Mouse (Mus musculus): Measurements from ENCODE around the gene Dohh.

Dohh gene

DNA sequence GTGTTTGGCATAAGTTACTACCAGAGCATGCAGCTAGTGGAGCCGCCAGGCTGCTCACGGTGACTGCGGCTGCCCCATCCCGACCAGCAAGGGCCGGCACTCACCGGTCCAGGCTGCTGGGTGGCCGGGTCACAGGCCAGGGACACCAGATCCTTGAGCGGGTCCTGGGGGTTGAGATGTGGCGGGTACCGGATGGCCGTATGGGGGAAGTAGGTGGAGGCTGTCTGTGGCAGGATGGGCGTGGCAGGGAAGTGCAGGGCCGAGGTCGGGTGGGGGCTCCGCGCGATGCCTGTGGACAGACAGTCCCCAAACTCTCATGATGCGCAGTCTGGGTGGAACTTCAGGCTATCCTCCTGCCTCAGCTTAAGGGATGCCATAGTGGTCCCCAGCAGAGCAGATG is 20.5 kb downstream of the Dohh start:
- DNase-seq (ENCODE audit: low spot score) = no peak

DNA sequence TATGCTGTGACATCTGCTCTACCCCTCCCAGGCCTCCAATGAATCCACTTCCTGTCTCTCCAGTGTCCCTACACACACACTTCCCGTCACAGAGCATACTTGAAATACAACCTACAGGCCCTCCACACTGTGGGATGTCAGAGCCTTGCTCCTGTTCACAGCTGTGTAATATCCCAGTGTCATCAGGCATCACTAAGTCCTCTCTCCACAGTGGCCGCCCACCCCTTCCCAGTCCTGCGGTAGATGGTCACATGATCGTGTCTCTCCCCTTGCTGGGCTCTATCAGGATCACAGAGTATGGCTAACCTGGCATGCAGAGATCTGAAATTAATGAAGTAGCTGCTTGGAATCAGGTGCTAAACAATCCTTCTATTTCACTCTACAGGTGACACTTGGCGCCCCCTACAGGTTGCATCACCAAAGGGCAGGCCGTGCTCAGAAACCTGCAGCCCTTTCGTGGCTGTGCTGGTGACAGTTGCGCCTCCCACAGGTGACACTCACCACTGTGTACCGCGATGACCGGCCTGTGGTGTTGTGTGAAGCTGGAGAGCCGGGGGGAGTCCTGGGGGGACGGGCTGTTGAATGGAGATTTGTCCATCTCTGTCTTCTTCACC is 21.5 kb downstream of the Dohh start:
- peak; percentile 71 for DNase-seq (ENCODE audit: low spot score)

DNA sequence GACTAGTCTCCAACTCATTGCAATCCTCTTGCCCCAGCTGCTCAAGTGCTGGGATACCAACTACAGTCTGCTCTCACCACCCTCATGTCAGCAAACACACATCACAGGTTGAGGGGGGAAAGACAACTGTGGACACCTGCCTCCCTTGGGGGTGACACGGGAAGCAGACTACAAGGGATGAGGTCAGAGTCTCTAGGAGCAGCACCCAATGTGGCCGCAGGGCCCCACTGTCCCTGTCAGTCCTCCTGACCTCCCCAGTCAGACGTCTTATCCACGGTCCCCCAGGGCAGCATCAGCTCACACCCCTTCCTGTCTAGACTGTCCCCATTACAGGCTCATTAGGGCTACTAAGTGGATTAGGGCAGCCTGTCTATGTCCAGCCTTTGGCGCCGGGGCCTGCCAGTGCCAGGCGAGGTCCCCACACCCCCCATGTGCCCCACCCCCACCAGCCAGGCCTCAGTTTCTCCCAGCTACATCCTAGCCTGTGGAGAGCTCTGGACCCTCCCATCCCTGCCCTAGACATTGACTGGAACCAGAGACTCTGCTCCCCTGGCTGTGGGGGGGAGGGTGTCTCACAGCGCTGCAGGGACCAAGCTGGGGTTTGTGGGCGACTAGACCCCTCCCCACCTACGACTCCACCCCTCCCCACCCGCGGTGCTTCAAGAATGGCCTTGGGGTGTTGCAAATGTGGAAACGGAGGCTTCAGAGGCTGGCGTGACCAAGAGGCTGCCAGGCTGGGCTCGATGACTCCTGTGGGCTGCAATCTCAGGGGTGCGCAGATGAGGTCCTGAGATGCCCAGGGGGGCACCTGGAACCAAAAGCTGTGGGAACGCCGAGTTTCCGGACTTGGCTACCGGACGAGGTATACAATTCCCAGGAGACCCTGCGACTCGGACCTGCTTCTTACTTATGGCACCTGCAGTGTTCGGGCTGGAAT is 22.5 kb downstream of the Dohh start:
- DNase-seq (ENCODE audit: low spot score) = peak; percentile 39

DNA sequence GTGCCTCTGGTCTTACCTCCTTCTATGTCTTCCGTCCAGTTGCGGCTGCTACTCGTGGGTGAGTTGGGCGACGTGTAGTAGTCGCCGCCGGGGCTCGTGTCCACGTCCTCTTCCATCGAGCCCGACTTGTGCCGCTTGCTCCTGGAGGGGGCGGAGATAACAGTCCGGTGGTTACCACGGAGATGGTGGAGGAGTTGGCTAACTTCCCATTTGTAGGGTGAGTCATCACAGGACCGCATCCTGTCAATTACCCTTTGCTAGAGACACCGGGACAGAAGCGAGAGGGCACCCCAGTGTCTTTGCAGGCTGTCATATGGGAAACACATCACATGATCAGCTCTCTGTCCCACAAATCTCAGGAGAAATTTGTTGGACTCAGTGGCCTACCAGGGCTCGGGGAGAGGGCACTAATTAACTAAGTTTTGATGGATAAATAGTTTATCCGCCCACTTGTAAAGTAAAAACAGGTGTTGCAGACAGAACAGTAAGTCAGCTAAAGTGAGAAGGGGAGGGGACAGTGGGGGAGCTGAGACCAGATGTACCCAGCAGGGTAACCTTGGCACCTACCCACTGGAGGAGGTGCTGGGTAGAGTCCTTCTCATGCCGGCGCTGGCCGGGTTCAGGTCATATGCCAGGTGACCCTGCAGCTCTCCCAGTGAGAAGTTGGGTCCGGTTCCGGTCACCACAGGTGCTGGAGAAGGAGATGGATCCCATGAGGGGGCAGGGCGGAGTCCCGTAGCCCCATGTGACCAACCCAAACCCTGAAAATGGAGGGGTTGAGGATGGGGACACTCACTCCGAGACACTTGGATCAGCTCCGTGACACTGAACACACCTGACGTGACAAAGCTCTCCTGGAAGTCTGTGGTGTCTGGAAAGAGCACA is 23.6 kb downstream of the Dohh start:
- DNase-seq (ENCODE audit: low spot score) = peak; percentile 49

DNA sequence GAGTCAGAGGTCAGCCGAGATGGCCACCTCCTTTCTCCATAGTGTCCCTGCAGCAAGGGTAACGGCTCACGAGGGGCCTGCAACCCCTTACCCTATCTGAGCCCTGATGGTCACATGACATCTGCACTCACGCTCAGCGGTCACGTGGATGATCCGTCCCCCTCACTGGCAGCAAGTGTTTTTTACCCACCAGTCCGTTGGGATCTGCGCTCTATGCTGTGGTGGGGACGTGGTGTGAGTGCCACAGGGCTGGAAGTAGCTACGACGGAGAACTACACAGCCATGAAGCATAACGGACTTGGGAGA is 24.1 kb downstream of the Dohh start:
- DNase-seq (ENCODE audit: low spot score) = no peak

DNA sequence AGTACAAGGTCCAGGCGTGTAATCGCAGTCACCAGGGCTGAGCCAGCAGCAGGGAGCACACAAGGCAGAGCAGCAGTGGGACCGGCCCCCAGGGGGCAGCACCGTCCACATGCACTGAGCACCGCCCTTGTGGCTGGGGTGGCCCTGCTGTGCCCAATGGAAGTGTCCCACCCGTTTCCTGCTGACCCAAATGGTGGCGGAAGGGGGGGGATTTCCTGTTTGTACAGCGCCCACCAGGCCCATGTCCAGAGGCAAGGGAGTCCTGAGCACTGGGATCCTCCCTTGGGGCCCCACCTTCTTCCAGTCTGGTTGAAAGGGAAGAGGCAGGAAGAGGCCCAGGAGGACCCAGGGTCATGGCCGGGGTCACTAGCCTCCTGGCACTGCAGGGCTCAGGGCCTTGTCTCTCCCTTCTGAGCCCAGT is 24.7 kb downstream of the Dohh start:
- DNase-seq (ENCODE audit: low spot score) = peak; percentile 80

DNA sequence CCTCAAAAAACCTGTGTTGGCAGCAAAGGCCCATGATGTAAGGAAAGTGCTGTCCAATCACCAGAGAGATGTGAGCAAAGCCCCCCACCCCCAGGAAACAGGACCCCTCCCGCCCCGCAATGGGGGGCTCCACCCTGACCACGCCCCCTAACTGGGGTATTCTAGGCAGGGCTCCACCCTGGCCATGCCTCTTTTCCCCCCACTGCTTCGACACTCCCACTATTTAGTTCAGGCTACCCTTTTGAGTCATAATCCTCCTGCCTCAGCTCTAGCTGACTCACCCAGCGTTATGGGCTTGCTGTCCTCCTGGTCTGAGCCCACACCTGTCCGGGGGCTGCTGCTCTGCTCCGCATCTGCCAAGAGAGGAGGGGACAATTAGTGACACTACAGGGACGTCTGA is 25.1 kb downstream of the Dohh start:
- no peak for DNase-seq (ENCODE audit: low spot score)

DNA sequence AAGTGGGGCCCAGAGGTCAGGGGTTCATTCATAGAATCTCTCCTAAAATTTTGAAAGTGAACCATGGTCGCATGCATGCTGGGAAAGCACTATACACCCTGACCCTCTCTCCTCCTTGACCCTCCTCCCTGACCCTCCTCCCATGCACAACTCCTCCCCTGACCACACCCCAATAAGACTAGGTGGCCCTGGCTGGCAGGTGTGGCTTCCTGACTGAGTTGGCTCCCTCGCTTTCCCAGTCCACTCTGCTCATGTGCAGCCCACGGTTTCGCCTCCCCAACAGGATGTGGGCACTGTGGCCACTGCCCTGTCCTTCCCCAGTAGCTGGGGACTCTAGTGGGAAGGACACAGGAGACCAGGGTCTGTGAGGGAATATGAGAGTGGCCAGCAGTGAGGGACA is 26.1 kb downstream of the Dohh start:
- DNase-seq (ENCODE audit: low spot score) = no peak

DNA sequence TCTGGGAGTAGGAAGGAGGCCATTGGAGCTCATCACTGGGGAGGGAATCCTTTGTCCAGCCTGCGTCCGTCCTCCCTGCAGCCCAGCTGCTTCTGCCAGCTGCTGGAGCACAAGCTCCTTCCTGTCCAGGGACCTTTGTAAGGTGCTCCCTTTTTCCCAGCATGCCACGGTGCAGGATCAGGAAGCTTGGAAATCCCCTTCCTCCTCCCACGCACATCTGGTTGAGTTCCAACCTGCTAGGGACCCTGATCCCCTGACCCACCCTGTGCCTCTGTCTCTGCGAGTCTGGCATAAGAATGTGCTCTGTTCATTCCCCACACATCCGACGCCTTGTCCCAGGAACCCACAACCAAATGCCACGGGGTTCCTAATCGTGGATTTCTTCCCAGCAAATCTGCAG is 26.8 kb downstream of the Dohh start:
- DNase-seq (ENCODE audit: low spot score) = no peak

DNA sequence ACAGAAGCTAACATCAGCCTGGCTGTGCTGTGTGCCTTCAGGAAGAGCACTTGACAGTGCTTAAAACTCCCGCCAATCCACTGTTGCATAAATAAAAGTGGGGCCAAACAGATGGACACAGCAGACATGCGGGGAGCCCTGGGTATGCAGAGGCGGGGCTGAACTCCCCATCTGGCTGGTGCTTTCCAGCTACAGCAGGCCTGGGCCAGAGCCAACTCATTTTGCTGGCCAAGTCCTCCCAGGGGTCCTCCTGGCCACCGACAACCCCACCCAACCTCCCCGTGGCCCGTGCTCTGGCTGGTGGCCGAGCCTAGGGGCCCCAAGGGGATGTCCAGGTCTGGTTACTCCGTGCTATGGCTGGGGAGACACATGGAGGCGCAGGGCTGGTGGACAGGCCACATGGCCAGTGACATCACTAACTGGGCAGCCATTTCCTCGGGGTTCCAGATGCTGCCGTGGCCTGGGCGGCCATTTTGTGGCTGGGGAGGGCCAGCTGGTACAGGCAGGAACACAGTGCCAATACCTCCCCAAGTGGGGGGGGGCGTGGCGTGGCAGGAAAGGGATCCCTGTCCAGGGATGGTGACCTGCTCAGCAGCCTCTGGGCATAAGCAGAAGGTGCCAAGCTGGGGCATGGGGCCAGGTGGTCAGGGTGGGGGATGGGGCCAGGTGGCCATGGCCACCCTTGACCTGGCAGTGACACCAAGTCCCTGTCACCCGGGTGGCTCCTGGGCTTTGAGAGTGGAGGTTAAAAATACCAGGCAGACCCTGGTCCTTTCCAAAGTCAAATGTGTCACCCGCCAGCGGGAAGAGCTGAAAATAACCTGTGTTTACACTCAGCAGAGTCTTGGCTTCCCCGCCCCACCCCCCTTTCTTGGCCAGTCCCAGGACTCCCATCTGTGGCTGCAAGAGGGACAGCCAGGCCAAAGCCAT is 27.5 kb downstream of the Dohh start:
- no peak for DNase-seq (ENCODE audit: low spot score)

DNA sequence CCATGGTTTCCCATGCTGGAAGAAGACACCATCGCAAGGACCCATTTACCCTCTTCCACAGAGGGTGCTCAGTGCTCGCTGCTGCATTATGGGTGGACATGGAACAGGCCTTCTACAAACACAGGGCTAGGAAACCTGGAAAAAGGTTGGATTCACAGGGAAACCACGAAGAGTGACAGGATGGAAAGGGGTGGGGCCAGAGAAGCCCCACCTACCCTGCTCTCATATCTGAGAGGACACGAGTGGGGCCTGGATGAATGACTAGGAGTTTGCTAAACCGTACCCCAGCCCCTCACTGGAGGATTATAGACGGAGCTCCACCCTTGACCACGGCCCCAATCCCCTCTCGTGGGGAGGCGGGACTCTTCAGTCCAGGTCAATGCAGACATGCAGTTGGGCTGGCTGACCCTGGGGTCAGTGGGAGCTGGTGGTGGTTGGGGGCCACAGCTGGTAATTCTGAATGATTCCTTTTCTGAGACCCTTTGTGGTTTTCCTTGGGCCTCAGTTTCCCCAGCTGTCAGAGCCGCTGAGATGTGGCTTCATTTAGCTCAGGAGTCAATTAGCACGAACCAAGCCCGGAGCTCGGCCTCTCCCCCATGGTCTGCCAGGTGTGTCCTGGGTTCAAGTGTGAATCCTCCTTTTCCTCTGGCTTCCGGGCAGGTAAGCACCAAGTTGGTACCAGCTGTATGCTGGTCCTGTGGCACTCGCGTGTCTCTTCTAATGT is 28.5 kb downstream of the Dohh start:
- no peak for DNase-seq (ENCODE audit: low spot score)

DNA sequence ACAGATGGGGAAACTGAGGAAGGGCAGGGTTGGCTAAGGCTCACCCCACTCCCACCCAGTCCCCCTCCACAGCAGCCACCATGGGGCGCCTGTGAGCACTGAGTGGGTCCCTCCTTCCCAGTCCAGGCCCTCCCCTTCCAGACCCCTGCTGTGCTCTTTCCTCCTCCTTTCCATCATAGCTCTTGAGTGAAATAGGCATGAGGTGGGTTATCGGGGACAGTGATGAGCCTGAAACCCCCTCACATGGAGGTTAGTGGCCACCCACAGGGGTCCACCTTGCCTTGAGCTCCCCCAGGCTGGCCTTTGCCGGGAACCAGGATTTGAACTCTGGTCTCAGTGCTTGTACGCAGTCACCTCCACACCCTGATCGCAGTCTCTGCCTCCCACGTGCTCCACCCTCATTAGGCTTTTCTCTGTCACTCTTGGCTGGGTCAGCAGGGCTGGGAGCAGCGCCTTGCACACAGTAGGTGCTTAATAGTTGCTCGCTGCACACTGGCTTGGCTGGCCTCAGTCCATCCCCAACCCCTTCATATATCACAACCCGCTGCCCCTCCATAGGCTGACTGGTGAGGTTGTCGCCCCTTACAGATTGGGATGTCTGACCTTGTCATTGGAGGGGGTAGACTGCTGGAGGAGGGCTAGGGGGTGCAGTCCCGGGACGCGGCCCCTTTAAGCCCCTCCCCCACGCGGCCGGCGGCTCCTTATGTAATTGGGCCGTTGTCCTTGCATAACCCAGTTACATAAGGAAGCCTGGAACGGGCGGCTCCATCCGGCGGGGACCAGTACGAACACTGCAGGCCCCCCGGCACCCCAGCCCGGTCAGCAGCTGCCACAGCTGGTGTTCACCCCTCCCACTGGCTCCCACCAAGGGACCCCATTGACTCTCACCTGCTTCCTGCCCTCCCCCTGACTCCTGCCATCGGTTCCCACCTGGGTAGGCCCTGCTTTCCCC is 29.4 kb downstream of the Dohh start:
- peak; percentile 77 for DNase-seq (ENCODE audit: low spot score)

DNA sequence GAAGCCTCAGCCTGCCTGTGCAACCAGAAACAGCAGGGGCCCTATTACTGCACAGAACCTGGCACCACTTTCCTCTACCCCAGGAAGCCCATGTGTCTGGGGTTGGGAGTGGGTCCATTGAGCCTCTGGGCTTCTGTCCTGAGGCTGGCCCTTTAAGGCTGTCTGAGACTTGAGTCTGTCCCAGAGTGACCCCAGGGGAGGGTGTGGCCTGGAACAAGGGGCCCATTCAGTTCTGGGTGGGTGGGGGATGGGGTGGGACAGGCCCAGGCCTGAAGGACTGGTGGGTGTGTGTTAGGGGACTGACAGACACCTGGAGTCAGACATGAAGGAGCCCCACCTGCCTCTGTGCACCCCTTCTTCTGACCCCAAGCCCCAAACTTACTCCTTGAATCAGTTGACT is 30.5 kb downstream of the Dohh start:
- DNase-seq (ENCODE audit: low spot score) = no peak

DNA sequence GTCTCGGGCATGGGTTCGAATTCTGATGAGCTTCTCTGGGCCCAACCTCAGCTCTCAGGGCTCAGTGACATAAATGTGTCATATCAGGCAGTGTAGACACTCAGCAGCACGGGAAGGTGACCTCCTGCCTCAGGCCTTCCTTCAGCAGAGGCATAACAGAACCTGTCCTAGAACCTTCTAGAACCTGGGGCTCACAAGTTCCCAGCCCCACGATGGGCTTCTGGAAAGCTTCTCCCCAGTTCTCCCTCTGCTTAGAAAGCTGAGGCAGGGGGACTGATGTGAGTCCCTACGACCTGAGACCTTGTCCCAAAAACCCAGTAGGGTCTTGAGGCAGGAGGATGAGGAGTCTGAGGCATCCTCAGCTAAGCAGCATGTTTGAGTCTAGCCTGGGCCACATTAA is 30.9 kb downstream of the Dohh start:
- no peak for DNase-seq (ENCODE audit: low spot score)

DNA sequence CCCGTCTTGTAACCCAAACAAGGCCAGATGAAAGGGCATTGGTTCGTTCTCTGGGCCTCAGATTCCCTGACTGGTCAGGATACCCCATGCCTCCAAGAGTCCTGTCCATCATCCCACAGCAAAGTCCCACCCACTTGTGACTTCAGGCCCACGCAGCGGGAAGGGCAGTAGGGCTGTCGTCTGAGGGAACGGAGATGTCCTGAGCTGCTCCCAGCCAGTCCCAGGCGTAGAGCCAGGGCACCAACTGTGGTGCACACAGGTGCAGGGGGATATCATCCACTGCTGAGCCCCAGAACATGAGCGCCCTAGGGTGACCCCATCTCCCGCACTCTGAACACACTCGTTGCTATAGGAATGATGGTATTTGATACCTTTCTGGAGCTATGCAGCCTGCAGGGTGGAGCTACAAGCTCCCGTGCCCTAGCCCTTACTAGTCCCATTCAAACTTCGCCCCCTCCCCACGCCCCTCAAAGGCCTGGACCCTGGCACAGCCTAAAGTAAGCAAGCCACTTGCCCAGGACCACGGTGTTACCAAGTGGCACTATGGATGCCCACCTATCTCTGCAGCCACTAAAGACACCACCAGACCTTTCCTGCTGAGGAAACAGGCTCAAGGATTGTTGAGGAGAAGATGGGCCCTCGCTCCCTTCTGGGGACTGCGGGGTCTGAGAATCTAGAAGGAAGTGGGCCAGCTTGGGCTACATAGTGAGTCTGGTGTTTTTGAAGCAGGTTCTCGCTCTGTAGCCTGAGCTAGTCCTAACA is 31.5 kb downstream of the Dohh start:
- DNase-seq (ENCODE audit: low spot score) = no peak

DNA sequence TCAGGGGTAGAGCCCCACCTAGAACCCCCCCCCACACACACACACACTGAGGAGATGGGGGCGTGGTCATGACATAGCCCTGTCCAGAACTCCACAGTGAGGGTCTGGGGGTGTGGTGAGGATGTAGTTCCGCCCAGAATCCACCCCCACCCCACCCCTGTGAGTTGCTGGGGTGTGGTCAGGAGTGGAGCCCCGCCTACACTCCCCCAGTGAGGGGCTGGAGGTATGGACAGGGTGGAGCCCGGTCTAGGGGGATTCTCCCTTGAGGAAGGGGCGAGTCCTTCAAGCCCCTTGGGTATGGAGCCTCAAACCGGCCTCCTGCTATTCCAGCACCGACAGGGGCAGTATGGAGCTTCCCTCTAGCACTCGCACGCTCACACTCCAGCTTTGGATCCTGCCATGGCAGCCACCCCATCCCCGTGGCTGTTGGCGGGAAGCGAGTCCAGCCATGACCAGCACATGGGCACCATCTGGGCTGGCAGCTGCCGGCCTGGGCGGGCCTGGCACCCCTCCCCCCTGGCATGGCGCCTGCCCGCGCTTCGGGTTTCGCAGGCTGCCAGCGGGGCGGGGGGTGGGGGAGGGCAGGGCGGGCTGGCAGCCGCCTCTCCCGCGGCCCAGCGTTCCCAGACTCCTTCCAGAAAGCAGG is 32.5 kb downstream of the Dohh start:
- peak; percentile 84 for DNase-seq (ENCODE audit: low spot score)

DNA sequence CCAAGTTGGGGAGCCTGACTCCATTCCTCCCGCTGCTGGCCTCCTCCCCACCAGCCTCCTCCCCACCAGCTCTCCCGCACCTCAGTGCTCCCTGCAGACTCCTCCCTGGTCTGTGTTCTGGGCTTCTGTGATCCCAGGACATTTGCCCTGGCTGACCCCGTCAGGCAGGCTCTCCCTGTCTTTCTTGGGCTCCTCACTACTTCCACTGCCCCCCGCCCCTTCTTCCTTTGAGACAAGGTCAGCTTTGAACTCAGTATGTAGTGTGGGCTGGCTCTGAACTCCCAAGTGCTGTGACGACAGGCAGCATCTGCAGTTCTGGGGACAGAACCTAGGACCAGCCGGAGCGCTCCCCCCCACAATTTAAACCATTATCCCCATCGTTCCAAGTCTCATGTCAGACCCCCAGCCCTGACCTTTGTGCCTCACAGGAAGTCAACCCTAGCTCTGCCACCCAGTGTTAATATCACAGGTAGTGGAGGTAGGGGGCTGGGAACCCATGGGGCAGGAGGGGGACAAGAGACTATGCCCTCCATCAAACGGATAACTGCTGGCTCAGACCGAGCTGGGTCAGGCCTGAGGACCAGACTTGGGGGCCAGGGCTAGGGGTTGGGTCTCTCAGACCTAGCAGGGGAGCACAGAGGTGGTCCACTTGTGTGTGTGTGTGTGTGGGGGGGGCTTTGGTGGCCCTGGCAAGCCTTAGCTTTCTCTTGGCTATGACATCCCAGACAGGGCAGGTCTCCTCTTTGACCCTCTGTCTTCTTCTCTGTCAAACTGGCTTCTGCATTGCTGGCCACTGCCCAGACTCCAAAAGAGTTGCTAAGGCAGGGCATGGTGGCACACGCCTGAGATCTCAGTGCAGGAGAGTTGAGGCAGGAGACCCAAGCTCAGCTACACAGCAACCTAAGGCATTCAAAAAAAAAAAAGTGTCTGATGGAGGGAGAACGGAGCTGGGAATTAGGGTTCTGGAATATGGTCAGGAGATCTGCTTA is 33.3 kb downstream of the Dohh start:
- DNase-seq (ENCODE audit: low spot score) = no peak

All from retina, embryonic 14.5 days (tissue).